Mouse (Mus musculus): ENCODE measurements around the gene Slpi. TPM values are rescaled to one million over a fixed set of nuclear protein-coding genes. Genes with fewer than 3 reads are reported as not detected.
"Not testable (repeated sequence)": the region's sequence is repeated elsewhere in the genome, so short reads cannot be mapped to it uniquely, and the experiment has no call there.

Gene Slpi
- polyA plus RNA-seq, 1 experiment, result 1.6 TPM

GRCm38 (mm10) chr2:164320983-164321382 is 67.9 kb downstream of the Slpi start:
- H3K27me3 ChIP-seq (ENCODE audit: control insufficient read depth, insufficient read depth, low read length, poor library complexity, severe bottlenecking), result peaks cover 1% of the 10 kb centered on the region; the same call in 1 of the 2 replicates
- H3K4me3 ChIP-seq (ENCODE audit: low read depth, low read length), result no peak overlapping the region
- H3K9ac ChIP-seq (ENCODE audit: low read depth, poor library complexity, severe bottlenecking), result no peak overlapping the region
- H3K4me1 ChIP-seq (ENCODE audit: control insufficient read depth, insufficient read depth, low read length), result no peaks in the 10 kb centered on the region
- no peak for TF ChIP-seq EP300 (IDR thresholded peaks at IDR 0.05; ENCODE audit: insufficient read depth, low read depth, low read length)
- TF ChIP-seq CTCF (IDR thresholded peaks at IDR 0.05; ENCODE audit: low read depth, low read length), result no peak
- TF ChIP-seq POLR2A (IDR thresholded peaks at IDR 0.05; ENCODE audit: insufficient read depth, low read length), result no peak
- H3K36me3 ChIP-seq (ENCODE audit: control insufficient read depth, insufficient read depth, low read length, poor library complexity, severe bottlenecking), result no peaks in the 10 kb centered on the region
- H3K9me3 ChIP-seq (replicated peaks; ENCODE audit: control insufficient read depth, insufficient read depth, low read length, poor library complexity, severe bottlenecking), result no peaks in the 10 kb centered on the region
- H3K27ac ChIP-seq (ENCODE audit: insufficient read depth, low read length), result no peak overlapping the region

GRCm38 (mm10) chr2:164316451-164316850 is 72.4 kb downstream of the Slpi start, which contains the start of gene Svs6:
Gene Svs6 (plus strand): TSS chr2:164316751.
- not testable (repeated sequence) for H3K9me3 ChIP-seq (replicated peaks; ENCODE audit: control insufficient read depth, insufficient read depth, low read length, poor library complexity, severe bottlenecking); H3K4me1 ChIP-seq (ENCODE audit: control insufficient read depth, insufficient read depth, low read length); H3K36me3 ChIP-seq (ENCODE audit: control insufficient read depth, insufficient read depth, low read length, poor library complexity, severe bottlenecking); H3K4me3 ChIP-seq (ENCODE audit: low read depth, low read length); H3K27me3 ChIP-seq (ENCODE audit: control insufficient read depth, insufficient read depth, low read length, poor library complexity, severe bottlenecking); H3K27ac ChIP-seq (ENCODE audit: insufficient read depth, low read length); H3K9ac ChIP-seq (ENCODE audit: low read depth, poor library complexity, severe bottlenecking)

GRCm38 (mm10) chr2:164315460-164315859 is 73.4 kb downstream of the Slpi start:
- H3K4me1 ChIP-seq (ENCODE audit: control insufficient read depth, insufficient read depth, low read length); H3K9ac ChIP-seq (ENCODE audit: low read depth, poor library complexity, severe bottlenecking); H3K27me3 ChIP-seq (ENCODE audit: control insufficient read depth, insufficient read depth, low read length, poor library complexity, severe bottlenecking); H3K9me3 ChIP-seq (replicated peaks; ENCODE audit: control insufficient read depth, insufficient read depth, low read length, poor library complexity, severe bottlenecking); H3K4me3 ChIP-seq (ENCODE audit: low read depth, low read length); H3K36me3 ChIP-seq (ENCODE audit: control insufficient read depth, insufficient read depth, low read length, poor library complexity, severe bottlenecking); H3K27ac ChIP-seq (ENCODE audit: insufficient read depth, low read length): not testable (repeated sequence)

GRCm38 (mm10) chr2:164312599-164312998 is 76.3 kb downstream of the Slpi start:
- TF ChIP-seq POLR2A (IDR thresholded peaks at IDR 0.05; ENCODE audit: insufficient read depth, low read length) (no peak), CTCF (IDR thresholded peaks at IDR 0.05; ENCODE audit: low read depth, low read length) (no peak)
- Histone ChIP-seq H3K27me3 (ENCODE audit: control insufficient read depth, insufficient read depth, low read length, poor library complexity, severe bottlenecking) (no peaks in the 10 kb centered on the region), H3K4me1 (ENCODE audit: control insufficient read depth, insufficient read depth, low read length) (no peaks in the 10 kb centered on the region), H3K36me3 (ENCODE audit: control insufficient read depth, insufficient read depth, low read length, poor library complexity, severe bottlenecking) (no peaks in the 10 kb centered on the region), H3K9ac (ENCODE audit: low read depth, poor library complexity, severe bottlenecking) (no peak overlapping the region), H3K27ac (ENCODE audit: insufficient read depth, low read length) (no peak overlapping the region), H3K9me3 (replicated peaks; ENCODE audit: control insufficient read depth, insufficient read depth, low read length, poor library complexity, severe bottlenecking) (no peaks in the 10 kb centered on the region), H3K4me3 (ENCODE audit: low read depth, low read length) (no peak overlapping the region)

Other genes starting within 250 kb of the Slpi start
- 0.22 and 0.24 TPM in 2 replicates for gene Kcns1, start 218.0 kb downstream of the Slpi start, polyA plus RNA-seq (2011; ENCODE audit: insufficient read depth, insufficient read length, low read depth, missing spikeins)
- gene Wfdc5, start 206.4 kb downstream of the Slpi start, polyA plus RNA-seq (2011; ENCODE audit: insufficient read depth, insufficient read length, low read depth, missing spikeins), result not detected in 2 replicates
- not detected in 2 replicates for gene Wfdc12, start 198.5 kb downstream of the Slpi start, polyA plus RNA-seq (2011; ENCODE audit: insufficient read depth, insufficient read length, low read depth, missing spikeins)
- gene Wfdc15a, start 189.0 kb downstream of the Slpi start, polyA plus RNA-seq (2011; ENCODE audit: insufficient read depth, insufficient read length, low read depth, missing spikeins), result not detected in 2 replicates
- not detected in 2 replicates for gene Wfdc15b, start 167.4 kb downstream of the Slpi start, polyA plus RNA-seq (2011; ENCODE audit: insufficient read depth, insufficient read length, low read depth, missing spikeins)
- gene Svs2, start 150.6 kb downstream of the Slpi start, polyA plus RNA-seq (2011; ENCODE audit: insufficient read depth, insufficient read length, low read depth, missing spikeins), result not detected in 2 replicates
- not detected in 2 replicates for gene Svs3b, start 132.5 kb downstream of the Slpi start, polyA plus RNA-seq (2011; ENCODE audit: insufficient read depth, insufficient read length, low read depth, missing spikeins)
- not detected in 2 replicates for gene Svs4, start 110.6 kb downstream of the Slpi start, polyA plus RNA-seq (2011; ENCODE audit: insufficient read depth, insufficient read length, low read depth, missing spikeins)
- gene Svs3a, start 99.8 kb downstream of the Slpi start, polyA plus RNA-seq (2011; ENCODE audit: insufficient read depth, insufficient read length, low read depth, missing spikeins), result not detected in 2 replicates
- not detected in 2 replicates for gene Svs6, start 72.3 kb downstream of the Slpi start, polyA plus RNA-seq (2011; ENCODE audit: insufficient read depth, insufficient read length, low read depth, missing spikeins)
- gene Svs5, start 56.4 kb downstream of the Slpi start, polyA plus RNA-seq (2011; ENCODE audit: insufficient read depth, insufficient read length, low read depth, missing spikeins), result not detected in 2 replicates
- not detected in 2 replicates for gene Rbpjl, start 14.0 kb upstream of the Slpi start, polyA plus RNA-seq (2011; ENCODE audit: insufficient read depth, insufficient read length, low read depth, missing spikeins)
- gene Matn4, start 16.1 kb upstream of the Slpi start, polyA plus RNA-seq (2011; ENCODE audit: insufficient read depth, insufficient read length, low read depth, missing spikeins), result 0.93 and 1.7 TPM in 2 replicates
- gene Sdc4, start 54.8 kb upstream of the Slpi start, polyA plus RNA-seq (2011; ENCODE audit: insufficient read depth, insufficient read length, low read depth, missing spikeins), result 212 and 213 TPM in 2 replicates
- 13.3 and 19.8 TPM in 2 replicates for gene Sys1, start 67.9 kb upstream of the Slpi start, polyA plus RNA-seq (2011; ENCODE audit: insufficient read depth, insufficient read length, low read depth, missing spikeins)
- gene Gm20458, start 71.9 kb upstream of the Slpi start, polyA plus RNA-seq (2011; ENCODE audit: insufficient read depth, insufficient read length, low read depth, missing spikeins), result 2.3 TPM in 1 of 2 replicates, not detected in the other
- gene Trp53tg5, start 84.6 kb upstream of the Slpi start, polyA plus RNA-seq (2011; ENCODE audit: insufficient read depth, insufficient read length, low read depth, missing spikeins), result not detected in 2 replicates
- 6.4 and 7.1 TPM in 2 replicates for gene Dbndd2, start 97.0 kb upstream of the Slpi start, polyA plus RNA-seq (2011; ENCODE audit: insufficient read depth, insufficient read length, low read depth, missing spikeins)
- 49.9 and 52.7 TPM in 2 replicates for gene Pigt, start 108.4 kb upstream of the Slpi start, polyA plus RNA-seq (2011; ENCODE audit: insufficient read depth, insufficient read length, low read depth, missing spikeins)
- 123 and 135 TPM in 2 replicates for gene Wfdc2, start 173.3 kb upstream of the Slpi start, polyA plus RNA-seq (2011; ENCODE audit: insufficient read depth, insufficient read length, low read depth, missing spikeins)
- gene Spint3, start 184.4 kb upstream of the Slpi start, polyA plus RNA-seq (2011; ENCODE audit: insufficient read depth, insufficient read length, low read depth, missing spikeins), result not detected in 2 replicates
- gene Wfdc6a, start 196.4 kb upstream of the Slpi start, polyA plus RNA-seq (2011; ENCODE audit: insufficient read depth, insufficient read length, low read depth, missing spikeins), result not detected in 2 replicates
- gene Eppin, start 204.5 kb upstream of the Slpi start, polyA plus RNA-seq (2011; ENCODE audit: insufficient read depth, insufficient read length, low read depth, missing spikeins), result not detected in 2 replicates
- gene Wfdc6b, start 224.4 kb upstream of the Slpi start, polyA plus RNA-seq (2011; ENCODE audit: insufficient read depth, insufficient read length, low read depth, missing spikeins), result not detected in 2 replicates
- not detected in 2 replicates for gene Wfdc8, start 224.5 kb upstream of the Slpi start, polyA plus RNA-seq (2011; ENCODE audit: insufficient read depth, insufficient read length, low read depth, missing spikeins)
- not detected in 2 replicates for gene Wfdc16, start 249.7 kb upstream of the Slpi start, polyA plus RNA-seq (2011; ENCODE audit: insufficient read depth, insufficient read length, low read depth, missing spikeins)